Mouse (Mus musculus): Measurements from ENCODE around the gene Slc13a5. TPM values are rescaled to one million over a fixed set of nuclear protein-coding genes. Genes with fewer than 3 reads are reported as not detected.

Slc13a5 gene
- polyA plus RNA-seq, 1 experiment from 2014 or later, result 0.32 TPM

DNA sequence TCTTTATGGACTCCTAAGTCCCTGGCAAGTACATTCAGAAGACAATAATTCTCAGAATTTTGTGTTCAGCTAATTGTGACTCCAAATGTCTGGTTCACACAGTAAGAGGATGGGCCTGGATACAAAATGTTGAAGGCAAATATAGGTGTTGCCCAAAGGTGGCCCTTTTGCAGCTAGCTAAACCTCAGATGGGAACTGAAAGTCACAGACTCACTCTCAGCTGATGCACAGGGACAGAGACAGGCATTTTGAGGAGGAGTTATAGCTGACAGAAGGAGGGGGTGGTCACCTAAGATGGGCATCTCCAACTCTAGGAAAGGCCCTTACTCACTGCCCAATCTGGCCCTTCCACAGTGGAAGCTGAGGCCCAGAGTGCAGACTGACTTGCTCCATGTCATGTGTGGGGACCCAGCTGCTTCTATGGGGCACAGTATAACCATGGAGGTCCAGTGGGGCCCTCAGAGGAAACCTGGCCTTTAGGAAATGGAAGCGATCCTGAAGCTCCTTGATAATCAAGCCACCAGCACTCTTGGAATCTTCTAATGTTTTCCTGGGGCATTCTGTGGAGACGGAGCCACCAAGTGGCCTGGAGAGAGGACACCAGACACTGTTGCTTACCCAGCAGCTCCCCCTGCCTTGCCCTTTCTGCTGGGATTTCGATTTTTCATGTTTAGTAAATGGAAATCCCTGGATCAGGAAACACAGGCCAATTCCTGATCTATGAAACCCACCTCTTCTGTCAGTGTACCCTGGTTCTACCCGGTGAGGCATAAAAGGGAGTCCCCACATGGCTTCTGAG is 26.8 kb downstream of the Slc13a5 start:
- no peaks in the 10 kb centered on the region for H3K9me3 ChIP-seq (ENCODE audit: control insufficient read depth, low read length)
- H3K27me3 ChIP-seq (ENCODE audit: control insufficient read depth, insufficient read depth, low read length), result no peaks in the 10 kb centered on the region
- DNase-seq (ENCODE audit: low spot score) (no peak), ATAC-seq (ENCODE audit: low FRiP score) (no peak)
- no peak overlapping the region for H3K4me2 ChIP-seq (replicated peaks; ENCODE audit: low read depth, low read length)
- no peak overlapping the region for H3K27ac ChIP-seq (ENCODE audit: low read depth, low read length)
- WGBS, result 81% methylated on average over 4 of the region's 4 CpGs
- H3K36me3 ChIP-seq (ENCODE audit: control insufficient read depth, insufficient read depth, low read length), result no peaks in the 10 kb centered on the region
- no peaks in the 10 kb centered on the region for H3K4me1 ChIP-seq (replicated peaks; ENCODE audit: control insufficient read depth, insufficient read depth, low read length)
- H3K4me3 ChIP-seq (ENCODE audit: low read depth, low read length), result no peak overlapping the region
- no peak overlapping the region for H3K9ac ChIP-seq (ENCODE audit: low read depth, low read length)

DNA sequence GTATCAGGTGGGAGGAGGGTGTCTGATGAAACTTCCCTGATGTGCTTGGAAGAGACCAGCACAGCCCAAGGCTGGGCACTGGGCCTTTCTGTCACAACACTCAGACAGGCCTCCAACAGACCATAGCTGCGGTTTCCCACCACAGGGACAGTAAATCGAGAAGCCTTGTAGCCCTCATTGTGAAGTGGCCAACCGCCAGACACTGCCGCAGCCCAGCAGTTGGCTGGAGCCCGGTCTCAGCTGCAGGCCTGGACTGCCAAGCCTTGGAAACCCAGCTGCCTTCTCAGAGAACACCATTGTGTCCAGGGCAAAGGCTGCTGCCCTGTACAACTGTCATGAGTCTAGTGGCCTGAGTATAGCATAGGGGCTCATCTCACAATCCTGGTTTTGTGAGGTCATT is 33.0 kb downstream of the Slc13a5 start:
- DNase-seq (ENCODE audit: low spot score) (no peak), ATAC-seq (ENCODE audit: low FRiP score) (no peak)
- Histone ChIP-seq H3K27ac (ENCODE audit: low read depth, low read length) (no peak overlapping the region), H3K9me3 (ENCODE audit: control insufficient read depth, low read length) (no peaks in the 10 kb centered on the region), H3K4me1 (replicated peaks; ENCODE audit: control insufficient read depth, insufficient read depth, low read length) (no peaks in the 10 kb centered on the region), H3K36me3 (ENCODE audit: control insufficient read depth, insufficient read depth, low read length) (no peaks in the 10 kb centered on the region), H3K4me3 (ENCODE audit: low read depth, low read length) (no peak overlapping the region), H3K27me3 (ENCODE audit: control insufficient read depth, insufficient read depth, low read length) (no peaks in the 10 kb centered on the region), H3K9ac (ENCODE audit: low read depth, low read length) (no peak overlapping the region), H3K4me2 (replicated peaks; ENCODE audit: low read depth, low read length) (no peak overlapping the region)
- 69% methylated on average over 5 of the region's 5 CpGs for WGBS

DNA sequence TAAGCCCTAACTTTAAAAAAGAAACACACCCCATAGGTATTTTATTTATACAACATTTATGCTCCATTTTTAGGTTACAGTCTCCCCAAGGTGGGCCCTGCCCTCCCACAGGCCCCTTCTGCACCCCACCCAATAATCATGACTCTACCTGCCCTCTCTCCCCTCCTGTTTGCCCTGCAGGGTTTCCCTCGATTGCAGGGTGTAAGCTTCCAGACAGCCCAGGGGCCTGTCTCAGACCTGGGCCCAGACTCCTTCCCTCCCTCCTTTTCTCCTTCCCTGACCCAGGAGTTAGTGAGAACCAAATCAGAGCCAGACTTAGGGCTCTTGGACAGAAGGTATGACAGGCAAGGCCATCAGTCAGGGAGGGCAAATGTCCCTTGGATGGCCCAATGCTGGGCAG is 34.0 kb downstream of the Slc13a5 start:
- 81% methylated on average over 1 of the region's 1 CpGs for WGBS
- Histone ChIP-seq H3K9ac (ENCODE audit: low read depth, low read length) (no peak overlapping the region), H3K9me3 (ENCODE audit: control insufficient read depth, low read length) (no peaks in the 10 kb centered on the region), H3K27ac (ENCODE audit: low read depth, low read length) (no peak overlapping the region), H3K4me1 (replicated peaks; ENCODE audit: control insufficient read depth, insufficient read depth, low read length) (no peaks in the 10 kb centered on the region), H3K4me3 (ENCODE audit: low read depth, low read length) (no peak overlapping the region), H3K36me3 (ENCODE audit: control insufficient read depth, insufficient read depth, low read length) (no peaks in the 10 kb centered on the region), H3K4me2 (replicated peaks; ENCODE audit: low read depth, low read length) (no peak overlapping the region), H3K27me3 (ENCODE audit: control insufficient read depth, insufficient read depth, low read length) (no peaks in the 10 kb centered on the region)
- DNase-seq (ENCODE audit: low spot score), result no peak
- ATAC-seq (ENCODE audit: low FRiP score), result no peak

DNA sequence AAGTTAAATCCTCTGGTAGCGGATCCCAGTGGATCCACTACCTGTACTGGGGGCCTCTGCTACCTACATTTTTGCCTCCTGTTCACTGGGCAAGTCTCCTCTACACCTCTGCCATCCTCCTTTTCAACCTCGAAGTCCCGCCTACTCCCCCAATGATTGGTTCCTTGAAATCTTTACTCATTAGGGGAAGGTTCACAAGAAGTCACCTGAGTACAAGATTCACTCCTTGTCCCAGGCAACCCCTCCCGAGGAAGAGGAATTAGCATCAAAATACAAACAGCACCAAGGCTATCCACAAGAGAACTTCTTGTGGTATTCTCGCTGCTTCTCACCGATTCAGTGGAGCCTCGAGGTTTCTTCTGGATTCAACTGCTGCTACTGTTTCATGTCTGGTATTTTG is 35.0 kb downstream of the Slc13a5 start:
- Histone ChIP-seq H3K9ac (ENCODE audit: low read depth, low read length) (no peak overlapping the region), H3K4me1 (replicated peaks; ENCODE audit: control insufficient read depth, insufficient read depth, low read length) (no peaks in the 10 kb centered on the region), H3K4me2 (replicated peaks; ENCODE audit: low read depth, low read length) (no peak overlapping the region), H3K4me3 (ENCODE audit: low read depth, low read length) (no peak overlapping the region), H3K27ac (ENCODE audit: low read depth, low read length) (no peak overlapping the region), H3K36me3 (ENCODE audit: control insufficient read depth, insufficient read depth, low read length) (no peaks in the 10 kb centered on the region), H3K9me3 (ENCODE audit: control insufficient read depth, low read length) (no peaks in the 10 kb centered on the region), H3K27me3 (ENCODE audit: control insufficient read depth, insufficient read depth, low read length) (no peaks in the 10 kb centered on the region)
- 83% methylated on average over 7 of the region's 7 CpGs for WGBS
- DNase-seq (ENCODE audit: low spot score), result no peak
- ATAC-seq (ENCODE audit: low FRiP score), result no peak

DNA sequence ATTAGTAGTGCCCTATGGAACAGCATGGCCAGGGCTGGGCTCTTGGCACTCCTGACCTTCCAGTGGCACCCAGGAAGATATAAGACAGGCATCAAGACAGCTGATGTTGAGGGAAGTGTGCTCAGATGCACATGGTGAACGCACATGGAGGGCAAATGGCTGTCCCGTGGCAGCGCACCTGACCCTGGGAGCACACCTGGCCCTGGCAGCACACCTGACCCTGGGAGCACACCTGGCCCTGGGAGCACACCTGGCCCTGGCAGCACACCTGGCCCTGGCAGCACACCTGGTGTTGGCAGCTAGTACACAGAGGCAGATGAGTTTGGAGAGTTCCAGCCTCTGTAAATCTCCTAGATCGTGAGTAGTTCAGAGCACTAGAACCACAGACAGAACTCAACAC is 38.5 kb downstream of the Slc13a5 start:
- ATAC-seq (ENCODE audit: low FRiP score) (no peak), DNase-seq (ENCODE audit: low spot score) (no peak)
- H3K27ac ChIP-seq (ENCODE audit: low read depth, low read length), result no peak overlapping the region
- H3K4me3 ChIP-seq (ENCODE audit: low read depth, low read length), result no peak overlapping the region
- no peaks in the 10 kb centered on the region for H3K27me3 ChIP-seq (ENCODE audit: control insufficient read depth, insufficient read depth, low read length)
- no peaks in the 10 kb centered on the region for H3K36me3 ChIP-seq (ENCODE audit: control insufficient read depth, insufficient read depth, low read length)
- no peaks in the 10 kb centered on the region for H3K4me1 ChIP-seq (replicated peaks; ENCODE audit: control insufficient read depth, insufficient read depth, low read length)
- no peak overlapping the region for H3K4me2 ChIP-seq (replicated peaks; ENCODE audit: low read depth, low read length)
- H3K9ac ChIP-seq (ENCODE audit: low read depth, low read length), result no peak overlapping the region
- no peaks in the 10 kb centered on the region for H3K9me3 ChIP-seq (ENCODE audit: control insufficient read depth, low read length)
- 96% methylated on average over 4 of the region's 4 CpGs for WGBS

DNA sequence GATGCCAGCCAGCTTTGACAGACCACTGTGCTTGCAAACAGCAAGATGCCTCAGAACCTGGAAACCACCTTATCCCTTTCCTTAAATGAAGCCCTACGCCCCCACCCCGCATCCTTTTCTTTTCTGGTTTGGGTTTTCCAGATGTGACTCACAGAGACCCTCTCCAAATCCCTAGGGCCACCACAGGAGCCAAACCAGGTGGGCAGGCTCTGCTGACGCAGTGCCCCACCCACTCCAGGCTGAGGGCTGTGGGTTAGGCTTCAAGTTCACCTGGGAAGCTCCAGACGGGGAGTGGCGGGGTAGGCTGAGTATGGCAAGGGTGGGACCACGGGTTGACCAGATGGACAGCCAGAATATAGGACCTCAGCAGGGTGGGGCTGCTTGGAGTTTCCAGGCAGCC is 40.1 kb downstream of the Slc13a5 start:
- Histone ChIP-seq H3K4me2 (replicated peaks; ENCODE audit: low read depth, low read length) (no peak overlapping the region), H3K27ac (ENCODE audit: low read depth, low read length) (no peak overlapping the region), H3K36me3 (ENCODE audit: control insufficient read depth, insufficient read depth, low read length) (no peaks in the 10 kb centered on the region), H3K9me3 (ENCODE audit: control insufficient read depth, low read length) (no peaks in the 10 kb centered on the region), H3K4me3 (ENCODE audit: low read depth, low read length) (no peak overlapping the region), H3K9ac (ENCODE audit: low read depth, low read length) (no peak overlapping the region), H3K4me1 (replicated peaks; ENCODE audit: control insufficient read depth, insufficient read depth, low read length) (no peaks in the 10 kb centered on the region), H3K27me3 (ENCODE audit: control insufficient read depth, insufficient read depth, low read length) (no peaks in the 10 kb centered on the region)
- 87% methylated on average over 6 of the region's 6 CpGs for WGBS
- DNase-seq (ENCODE audit: low spot score) (no peak), ATAC-seq (ENCODE audit: low FRiP score) (no peak)

DNA sequence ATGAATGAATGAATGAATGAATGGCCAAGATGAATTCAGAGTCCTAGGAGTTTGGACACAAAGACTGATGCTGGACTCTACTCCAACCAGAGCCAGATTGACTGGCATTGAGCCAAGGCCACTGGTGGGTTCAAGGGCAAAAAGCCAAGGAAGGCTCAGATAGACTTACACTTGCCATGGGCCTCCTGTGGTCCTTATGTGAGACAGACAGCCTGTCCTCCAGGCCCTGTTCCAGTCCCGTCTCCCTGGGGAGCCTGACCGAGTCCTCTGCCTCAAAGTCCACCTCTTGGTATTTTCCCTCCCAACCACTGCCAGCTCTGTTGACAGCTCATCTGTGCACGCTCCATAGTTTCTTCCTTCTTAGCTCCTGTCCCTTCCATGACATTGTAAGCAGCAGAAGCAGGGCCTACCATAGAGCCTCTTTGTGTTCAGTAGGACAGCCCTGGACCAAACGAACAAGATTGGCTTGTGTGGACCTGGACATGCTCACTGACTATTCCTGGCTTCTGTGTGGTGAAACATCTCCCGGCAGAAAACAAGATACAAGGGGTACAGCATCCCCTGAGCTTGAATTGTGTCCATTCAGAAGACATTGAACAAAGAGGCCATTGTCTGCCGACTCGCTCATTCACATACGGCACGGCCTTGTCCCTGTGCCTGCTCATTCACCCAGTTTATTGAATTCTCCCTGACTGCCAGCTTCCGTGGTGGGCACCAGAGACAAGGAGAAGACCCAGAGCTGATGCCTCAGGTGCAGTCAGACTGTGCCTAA is 40.8 kb downstream of the Slc13a5 start:
- Histone ChIP-seq H3K4me3 (ENCODE audit: low read depth, low read length) (no peak overlapping the region), H3K27me3 (ENCODE audit: control insufficient read depth, insufficient read depth, low read length) (no peaks in the 10 kb centered on the region), H3K36me3 (ENCODE audit: control insufficient read depth, insufficient read depth, low read length) (no peaks in the 10 kb centered on the region), H3K4me2 (replicated peaks; ENCODE audit: low read depth, low read length) (no peak overlapping the region), H3K27ac (ENCODE audit: low read depth, low read length) (no peak overlapping the region), H3K9ac (ENCODE audit: low read depth, low read length) (no peak overlapping the region), H3K9me3 (ENCODE audit: control insufficient read depth, low read length) (no peaks in the 10 kb centered on the region), H3K4me1 (replicated peaks; ENCODE audit: control insufficient read depth, insufficient read depth, low read length) (no peaks in the 10 kb centered on the region)
- DNase-seq (ENCODE audit: low spot score) (peak; percentile 35), ATAC-seq (ENCODE audit: low FRiP score) (0 out of 2 replicates have a peak, but pooled peaks have one; percentile 10)
- WGBS, result 47% methylated on average over 10 of the region's 10 CpGs

DNA sequence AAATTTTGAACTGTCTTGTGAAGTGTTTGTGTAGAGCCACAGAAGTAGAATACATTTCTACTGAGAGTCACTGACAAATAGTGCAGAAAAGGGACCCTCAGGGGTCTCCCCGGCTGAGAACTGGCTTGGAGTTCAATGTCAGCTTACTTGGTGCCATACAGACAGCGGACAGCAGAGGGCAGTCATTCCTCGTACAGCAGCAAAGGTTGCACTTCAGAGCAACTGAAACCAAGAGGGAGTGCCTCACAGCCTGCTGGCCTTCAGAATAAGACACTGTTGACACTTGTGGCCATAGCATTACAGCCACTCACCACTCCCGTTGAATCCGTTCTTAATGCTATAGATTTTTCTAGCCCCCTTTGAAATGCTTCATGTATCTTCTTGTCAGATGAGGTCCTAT is 42.2 kb downstream of the Slc13a5 start:
- H3K4me3 ChIP-seq (ENCODE audit: low read depth, low read length), result no peak overlapping the region
- H3K4me2 ChIP-seq (replicated peaks; ENCODE audit: low read depth, low read length), result no peak overlapping the region
- peak; percentile 83 for DNase-seq (ENCODE audit: low spot score)
- H3K27me3 ChIP-seq (ENCODE audit: control insufficient read depth, insufficient read depth, low read length), result no peaks in the 10 kb centered on the region
- no peaks in the 10 kb centered on the region for H3K4me1 ChIP-seq (replicated peaks; ENCODE audit: control insufficient read depth, insufficient read depth, low read length)
- no peak overlapping the region for H3K9ac ChIP-seq (ENCODE audit: low read depth, low read length)
- H3K9me3 ChIP-seq (ENCODE audit: control insufficient read depth, low read length), result no peaks in the 10 kb centered on the region
- no peak overlapping the region for H3K27ac ChIP-seq (ENCODE audit: low read depth, low read length)
- 19% methylated on average over 5 of the region's 5 CpGs for WGBS
- ATAC-seq (ENCODE audit: low FRiP score), result no peak
- H3K36me3 ChIP-seq (ENCODE audit: control insufficient read depth, insufficient read depth, low read length), result no peaks in the 10 kb centered on the region

DNA sequence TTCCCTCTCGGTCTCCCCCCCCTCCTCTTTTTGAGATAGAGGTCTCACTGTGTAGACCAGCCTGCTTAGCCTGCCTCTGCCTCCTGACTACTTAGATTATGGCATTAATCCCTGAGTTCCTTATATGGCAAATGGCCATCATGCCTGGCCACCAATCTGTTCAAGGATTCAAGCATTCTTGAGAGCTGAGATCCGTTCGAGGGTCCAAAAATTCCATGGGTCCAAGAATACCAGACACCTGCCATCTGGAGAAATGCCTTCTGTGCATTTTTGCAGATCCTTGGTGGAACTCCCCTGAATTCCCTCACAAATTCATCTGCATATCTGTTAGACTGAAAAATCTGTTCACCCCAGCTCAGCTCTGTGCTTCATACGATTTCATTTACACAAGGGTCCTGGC is 43.6 kb downstream of the Slc13a5 start:
- ATAC-seq (ENCODE audit: low FRiP score), result no peak
- H3K9me3 ChIP-seq (ENCODE audit: control insufficient read depth, low read length), result no peaks in the 10 kb centered on the region

More for the DNA sequence above, 43.6 kb downstream of the Slc13a5 start:
- 82% methylated on average over 4 of the region's 4 CpGs for WGBS
- Histone ChIP-seq H3K4me1 (replicated peaks; ENCODE audit: control insufficient read depth, insufficient read depth, low read length) (no peaks in the 10 kb centered on the region), H3K9ac (ENCODE audit: low read depth, low read length) (no peak overlapping the region), H3K4me2 (replicated peaks; ENCODE audit: low read depth, low read length) (no peak overlapping the region), H3K27me3 (ENCODE audit: control insufficient read depth, insufficient read depth, low read length) (no peaks in the 10 kb centered on the region), H3K36me3 (ENCODE audit: control insufficient read depth, insufficient read depth, low read length) (no peaks in the 10 kb centered on the region), H3K4me3 (ENCODE audit: low read depth, low read length) (no peak overlapping the region), H3K27ac (ENCODE audit: low read depth, low read length) (no peak overlapping the region)
- no peak for DNase-seq (ENCODE audit: low spot score)

Data from hindbrain, embryonic 11.5 days (tissue).